Mouse (Mus musculus): ENCODE data around the gene Bfsp2.
A peak's percentile ranks its signal among the peaks of the same experiment; 100 is the strongest.

Bfsp2 gene

DNA sequence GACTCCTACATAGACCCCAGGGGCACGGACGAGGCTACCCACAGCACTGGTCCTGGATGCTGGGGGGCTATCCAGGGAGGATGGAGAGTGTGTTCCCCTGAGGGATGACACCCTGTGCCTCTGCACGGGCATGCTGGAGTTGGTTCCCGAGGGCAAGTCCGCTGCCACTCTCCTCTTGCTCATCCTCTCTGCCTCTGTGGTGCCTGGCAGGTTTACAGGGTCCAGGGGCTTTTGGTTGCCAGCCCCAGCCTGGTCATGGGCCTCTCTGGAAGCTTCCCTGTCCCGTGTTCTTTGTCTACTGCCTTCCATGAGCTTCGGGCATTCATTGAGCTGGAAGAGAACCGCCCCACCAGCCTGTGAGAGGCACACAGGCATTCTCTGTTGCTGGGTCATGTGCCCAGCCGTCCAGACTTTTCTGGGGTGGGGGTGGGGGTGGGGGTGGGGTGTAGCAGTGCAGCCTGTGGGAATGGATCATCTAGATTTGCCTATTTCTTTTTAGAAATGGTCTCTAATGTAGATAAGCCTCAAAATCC lies at the start of gene Bfsp2:
Gene Bfsp2, minus strand, starts transcription at position 377 of the 533 bp plus-strand sequence.
- DNase-seq = no peak

DNA sequence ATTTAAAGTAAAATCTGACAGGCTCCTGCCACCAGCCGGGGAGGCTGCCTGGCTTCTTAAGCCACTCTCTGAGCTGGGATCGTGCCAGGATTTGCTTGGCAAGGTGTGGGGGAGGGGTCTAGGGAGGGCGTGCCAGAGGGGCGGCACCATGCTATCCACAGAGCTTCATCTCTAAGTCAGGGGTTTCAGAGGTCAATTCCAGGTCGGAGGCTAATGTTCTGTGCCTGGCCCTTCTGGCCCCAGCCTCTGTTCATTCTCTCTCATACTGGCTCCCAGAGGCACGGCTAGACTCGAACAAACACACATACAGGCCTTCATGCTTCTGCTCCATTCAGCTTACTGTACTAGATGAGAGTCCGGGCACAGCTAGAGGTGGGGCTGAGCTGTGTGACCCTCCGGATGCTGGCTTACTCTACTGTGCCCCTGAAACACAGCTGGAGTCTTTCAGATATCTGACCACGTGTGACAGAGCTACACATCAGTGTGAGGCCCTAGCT lies 44.9 kb upstream of the Bfsp2 start:
- peak; percentile 39 to 47 for DNase-seq

GRCm38 (mm10) chr9:103524600-103524999 lies 44.4 kb upstream of the Bfsp2 start:
- peak in 1 of 2 experiments; percentile 35 for DNase-seq

GRCm38 (mm10) chr9:103523742-103524403 lies 43.7 kb upstream of the Bfsp2 start:
- DNase-seq = no peak

- DNase-seq = no peak
Observed at GRCm38 (mm10) chr9:103523008-103523407, 42.8 kb upstream of the Bfsp2 start.

DNA sequence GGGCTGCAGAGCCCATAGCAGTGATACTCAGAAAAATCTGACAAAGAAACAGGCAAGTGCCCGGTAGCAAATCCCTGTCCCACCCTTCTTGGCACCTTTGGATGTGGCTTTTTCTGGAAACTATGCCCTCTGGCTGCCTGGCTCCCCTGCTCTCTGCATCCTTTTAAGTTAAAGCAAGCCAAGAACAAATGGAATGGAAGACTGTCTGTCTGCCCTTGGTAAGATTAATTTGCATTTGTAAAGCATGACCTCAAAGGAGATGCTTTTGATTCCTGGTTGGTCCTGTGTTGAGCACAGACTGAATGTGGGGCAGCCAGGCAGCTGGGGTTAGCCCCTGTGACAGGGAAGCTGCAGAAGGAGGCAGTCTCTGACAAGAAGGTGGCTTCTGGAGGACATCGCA lies 33.7 kb upstream of the Bfsp2 start:
- DNase-seq = no peak

DNA sequence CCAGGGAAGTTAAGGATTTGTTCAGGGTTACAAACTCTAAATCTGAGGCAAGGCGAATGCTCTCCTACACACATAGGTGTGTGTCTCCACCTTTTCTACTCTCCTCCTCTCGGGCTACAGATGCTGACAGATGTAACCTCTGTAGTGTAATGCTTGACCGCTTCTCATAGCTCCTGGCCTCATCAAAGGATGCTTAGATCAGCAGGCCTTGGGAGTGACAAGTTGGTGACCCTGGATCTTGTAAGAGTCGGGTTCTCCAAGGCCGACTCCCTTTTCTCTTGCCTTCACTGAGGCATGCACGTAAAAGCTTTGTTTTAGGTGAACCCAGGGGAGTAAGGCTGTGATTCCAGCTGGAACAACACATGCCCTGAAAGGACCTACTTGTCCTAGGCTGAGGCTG lies 32.0 kb upstream of the Bfsp2 start:
- no peak for DNase-seq

- DNase-seq = no peak
Observed at GRCm38 (mm10) chr9:103506968-103507584, 26.9 kb upstream of the Bfsp2 start.

DNA sequence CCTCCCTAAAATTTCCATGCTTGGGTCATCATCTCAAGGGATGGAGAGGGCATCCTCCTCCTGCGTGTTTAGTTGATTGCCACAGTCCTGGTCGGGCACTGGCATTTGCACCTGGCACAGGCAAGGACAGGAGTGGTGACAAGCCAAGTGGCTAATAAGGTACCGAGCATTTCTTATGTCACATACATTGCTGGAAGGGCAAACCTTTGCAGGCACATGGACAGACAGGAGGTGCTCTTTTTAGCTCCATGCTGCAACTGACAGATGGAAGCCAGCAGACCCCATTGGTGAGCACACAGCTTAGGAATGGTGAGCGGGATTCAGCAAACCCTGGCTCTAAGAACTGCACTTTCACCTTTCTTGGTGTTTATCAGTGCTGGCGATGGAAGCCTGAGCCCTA lies 24.8 kb upstream of the Bfsp2 start:
- no peak for DNase-seq

DNA sequence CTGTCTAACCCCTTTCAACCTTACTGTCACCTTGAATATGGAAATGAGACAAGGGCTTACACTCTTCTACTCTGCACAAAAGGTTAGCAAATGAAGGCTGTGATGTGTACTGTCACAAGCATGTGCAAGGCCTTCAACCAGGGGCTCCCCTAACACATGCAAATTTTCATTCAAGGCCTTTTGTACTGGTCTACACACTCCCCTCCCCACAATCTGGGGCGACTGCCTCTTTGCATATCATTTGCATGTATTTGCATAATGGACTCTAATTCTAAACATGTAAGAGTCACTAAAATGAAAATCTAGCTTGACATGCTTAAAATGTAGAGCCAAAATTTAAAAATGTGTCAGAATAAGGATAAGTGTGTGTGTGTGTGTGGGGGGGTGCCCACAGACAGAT lies 24.4 kb upstream of the Bfsp2 start:
- no peak for DNase-seq

DNA sequence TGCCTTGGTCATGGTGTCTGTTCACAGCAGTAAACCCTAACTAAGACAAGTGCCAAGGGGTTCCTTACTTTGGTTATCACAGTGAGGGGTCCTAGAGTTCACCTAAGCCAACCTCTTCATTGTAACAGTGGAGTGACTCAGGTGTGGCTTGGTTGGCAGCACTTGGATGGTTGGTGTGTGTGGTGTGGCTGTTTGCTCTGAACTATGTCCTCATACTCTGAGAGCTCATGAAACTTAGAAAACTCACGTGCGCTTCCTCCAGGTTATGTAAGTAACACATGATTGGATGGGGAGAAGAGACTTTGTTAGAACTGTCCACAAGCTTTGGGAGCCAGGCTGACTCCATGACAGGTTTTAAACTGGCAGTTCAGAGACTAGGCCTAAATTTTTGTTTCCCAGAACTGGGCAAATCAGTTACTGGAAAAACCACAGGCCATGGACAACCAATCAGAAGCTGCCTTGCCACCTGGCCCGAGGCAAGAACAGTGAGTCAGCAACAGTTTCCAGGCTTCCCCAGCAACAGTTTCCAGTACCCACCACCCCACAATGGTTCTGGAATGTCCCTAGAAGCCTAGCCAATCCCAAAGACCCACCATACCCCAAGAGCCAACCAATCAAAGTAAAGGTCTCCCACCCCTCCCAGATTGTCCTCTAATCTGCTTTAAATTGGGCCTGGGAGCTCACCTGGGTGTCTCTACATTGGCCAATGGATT lies 23.5 kb upstream of the Bfsp2 start:
- peak; percentile 30 to 57 for DNase-seq

DNA sequence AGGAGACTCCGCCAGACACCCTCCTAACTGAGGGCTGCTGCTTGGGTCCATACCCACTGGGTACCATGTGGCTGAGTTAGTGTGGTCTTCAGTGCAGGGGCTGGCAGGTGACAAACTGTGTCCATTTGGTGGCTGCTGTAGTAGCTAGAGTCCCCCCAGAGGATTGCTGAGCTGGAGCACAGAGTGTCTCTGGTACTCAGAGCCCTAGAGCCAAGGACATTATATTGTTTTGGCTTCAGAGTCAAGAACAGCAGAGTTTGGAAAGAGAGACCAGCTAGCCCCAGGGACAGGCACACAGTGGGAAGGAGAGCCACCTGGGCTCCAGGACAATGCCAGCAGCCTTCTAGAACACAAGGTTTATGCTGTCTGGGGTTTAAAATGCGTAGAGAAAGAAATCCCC lies 22.4 kb upstream of the Bfsp2 start:
- DNase-seq = no peak

DNA sequence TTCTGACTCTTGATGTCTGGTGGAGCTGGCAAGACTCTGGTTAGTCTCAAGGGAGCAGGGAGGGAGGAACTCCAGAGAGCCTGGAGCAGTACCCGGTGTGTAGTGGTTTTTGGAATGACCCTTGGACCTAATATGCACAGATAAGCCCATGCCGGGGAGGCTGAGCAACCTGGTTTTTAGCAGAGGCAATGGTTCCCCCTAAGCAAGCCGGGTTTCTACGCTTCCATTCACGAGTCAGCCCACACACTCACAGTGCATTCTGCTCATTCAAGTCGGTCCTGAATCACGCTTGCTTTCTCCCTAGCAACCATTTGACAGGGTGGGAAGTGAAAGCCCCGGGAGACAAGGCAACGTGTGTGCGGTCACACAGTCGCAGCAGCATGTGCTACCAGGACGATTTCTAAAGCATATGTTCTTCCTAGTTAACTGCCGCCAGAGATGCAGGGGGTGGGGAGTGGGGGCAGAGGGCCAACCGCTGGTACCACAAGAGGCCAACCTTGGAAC lies 21.7 kb upstream of the Bfsp2 start:
- no peak for DNase-seq

- DNase-seq = no peak
Observed at GRCm38 (mm10) chr9:103499366-103499765, 19.1 kb upstream of the Bfsp2 start.

DNA sequence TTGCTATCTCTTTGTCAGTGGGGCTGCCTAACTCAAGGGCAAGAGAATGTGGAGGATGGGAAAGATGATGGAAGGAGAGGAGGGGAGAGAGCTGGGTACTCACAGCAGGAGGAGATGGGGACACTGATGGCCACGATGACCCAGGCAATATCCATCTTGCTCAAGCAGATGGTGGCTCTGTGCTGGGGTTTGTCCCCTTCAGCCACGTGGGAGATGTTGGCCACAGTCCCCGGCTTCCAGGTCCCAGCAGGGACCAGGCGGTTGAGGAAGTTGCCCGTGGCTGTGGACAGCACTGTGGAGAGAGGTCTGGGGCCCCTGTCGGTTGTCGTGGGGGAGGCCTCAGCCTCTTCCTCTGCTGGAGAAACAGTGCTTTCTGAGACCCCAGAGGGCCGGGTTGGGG lies 18.5 kb upstream of the Bfsp2 start:
- no peak for DNase-seq

GRCm38 (mm10) chr9:103495391-103495790 lies 15.2 kb upstream of the Bfsp2 start:
- no peak for DNase-seq

GRCm38 (mm10) chr9:103494346-103495020 lies 14.3 kb upstream of the Bfsp2 start:
- DNase-seq = peak; percentile 86 to 88

- no peak for DNase-seq
Observed at GRCm38 (mm10) chr9:103491985-103492384, 11.8 kb upstream of the Bfsp2 start.

- peak; percentile 81 to 85 for DNase-seq
Observed at GRCm38 (mm10) chr9:103490439-103490838, 10.2 kb upstream of the Bfsp2 start.

DNA sequence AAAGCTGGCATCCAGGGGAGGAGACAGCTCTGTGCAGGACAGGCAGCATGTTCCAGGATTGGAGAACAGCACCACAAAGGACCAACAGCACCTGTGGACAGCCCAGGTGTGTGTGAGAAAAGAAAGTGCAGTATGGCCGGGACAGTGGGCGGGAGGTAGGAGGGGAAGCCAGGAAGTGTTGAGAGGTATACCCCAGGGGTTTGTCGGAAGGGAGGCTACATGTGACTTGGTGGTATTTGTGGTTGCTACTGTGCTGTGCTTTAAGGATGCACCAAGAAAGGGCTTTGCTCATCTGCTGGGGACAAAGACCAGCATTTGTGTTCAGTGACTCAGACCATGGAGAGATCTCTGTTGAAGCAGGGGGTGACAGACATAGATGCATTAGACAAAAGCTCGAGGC lies 9.7 kb upstream of the Bfsp2 start:
- DNase-seq = no peak

DNA sequence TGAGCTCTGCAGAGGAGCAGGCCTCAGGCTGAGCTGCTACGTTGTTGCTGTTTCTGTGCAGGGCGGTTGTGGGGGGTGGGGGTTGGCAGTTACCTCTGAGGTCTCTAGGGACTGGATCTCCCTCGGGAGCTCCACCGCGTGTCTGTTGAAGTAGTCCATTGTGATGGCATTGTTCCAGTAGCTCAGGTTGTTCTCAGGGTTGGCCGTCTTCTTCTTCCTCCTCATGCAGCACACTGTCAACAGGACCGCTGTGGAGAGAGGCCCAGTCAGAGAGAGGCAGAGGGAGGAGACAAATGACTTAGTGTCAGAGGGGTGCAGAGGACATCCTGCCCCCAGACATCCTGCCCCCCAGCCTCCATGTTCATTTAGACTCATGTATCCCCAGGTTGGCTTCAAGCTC lies 8.9 kb upstream of the Bfsp2 start:
- peak; percentile 44 to 57 for DNase-seq

- no peak for DNase-seq
Observed at GRCm38 (mm10) chr9:103486262-103486661, 6.0 kb upstream of the Bfsp2 start.

DNA sequence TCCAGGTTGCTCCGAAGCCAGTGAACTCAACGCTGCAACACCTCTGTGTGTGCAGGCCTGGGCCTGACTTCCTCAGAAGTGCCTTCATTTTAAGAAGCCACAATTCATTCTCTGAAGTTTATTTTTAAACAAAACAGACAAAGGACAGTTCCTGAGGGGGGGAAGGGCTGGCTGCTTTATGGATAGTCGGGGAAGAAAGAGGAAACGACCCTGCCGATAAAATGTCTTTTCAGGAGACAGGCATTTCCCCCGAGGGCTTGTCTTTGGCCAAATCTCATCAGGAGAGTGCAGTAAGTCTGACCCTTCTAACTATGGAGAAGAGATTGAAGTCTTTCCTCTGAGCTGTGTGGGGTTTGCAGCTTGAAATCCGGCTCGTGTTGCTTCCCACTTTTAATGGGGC lies 5.4 kb upstream of the Bfsp2 start:
- DNase-seq = peak; percentile 67

All from kidney, postnatal 25 days (tissue).